Mouse (Mus musculus): Measurements from ENCODE around the gene Kremen2.
"Not testable (repeated sequence)": the region's sequence is repeated elsewhere in the genome, so short reads cannot be mapped to it uniquely, and the experiment has no call there.

Kremen2 gene

DNA sequence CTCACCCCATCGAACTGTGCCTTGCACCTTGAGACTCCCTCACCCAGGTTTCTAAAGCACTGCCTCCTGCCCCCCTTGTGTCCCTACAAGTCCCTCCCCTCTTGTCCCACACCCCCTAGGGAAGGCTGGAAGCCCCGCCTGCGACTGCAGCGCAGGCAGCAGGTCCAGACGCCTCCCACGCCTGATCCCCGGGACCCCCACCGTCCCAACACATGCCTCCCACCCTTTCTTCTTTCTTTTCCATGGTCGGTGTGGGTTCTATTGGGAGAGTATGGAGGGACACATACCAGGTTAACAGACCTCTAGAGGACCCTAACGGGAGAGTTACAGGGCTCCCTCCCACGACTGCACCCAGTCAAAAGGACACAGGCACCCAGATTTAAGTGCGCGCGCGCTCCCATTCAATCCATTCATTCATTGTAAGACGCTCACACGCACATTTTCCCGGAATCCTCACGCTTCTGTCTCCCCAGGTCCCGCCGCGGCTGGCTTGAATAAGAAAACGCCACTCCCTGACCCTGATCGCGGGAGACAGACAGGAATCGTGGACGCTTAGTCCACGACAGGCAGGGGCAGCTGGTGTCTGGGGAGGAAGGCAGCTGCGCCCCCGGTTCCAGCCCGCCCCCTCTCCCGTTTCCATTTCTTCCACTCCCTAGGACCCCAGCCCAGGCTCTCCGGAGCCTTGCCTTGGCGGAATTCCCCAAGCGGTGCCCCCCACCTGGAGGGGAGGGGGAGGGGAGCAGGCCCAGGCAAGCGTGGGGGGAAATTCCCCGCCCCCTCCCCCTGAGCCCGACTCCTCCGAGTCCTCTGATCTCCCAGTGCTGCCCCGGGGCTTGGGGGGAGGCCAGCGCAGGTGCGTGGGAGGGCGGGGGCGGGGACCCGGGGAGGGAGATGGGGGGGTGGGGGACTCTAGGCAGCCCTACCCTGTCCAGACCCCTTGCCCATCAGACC is at the start of gene Kremen2:
Gene Kremen2 (minus strand): TSS at position 533 of the 951 bp plus-strand sequence.
- DNase-seq (ENCODE audit: low read depth): no peak

DNA sequence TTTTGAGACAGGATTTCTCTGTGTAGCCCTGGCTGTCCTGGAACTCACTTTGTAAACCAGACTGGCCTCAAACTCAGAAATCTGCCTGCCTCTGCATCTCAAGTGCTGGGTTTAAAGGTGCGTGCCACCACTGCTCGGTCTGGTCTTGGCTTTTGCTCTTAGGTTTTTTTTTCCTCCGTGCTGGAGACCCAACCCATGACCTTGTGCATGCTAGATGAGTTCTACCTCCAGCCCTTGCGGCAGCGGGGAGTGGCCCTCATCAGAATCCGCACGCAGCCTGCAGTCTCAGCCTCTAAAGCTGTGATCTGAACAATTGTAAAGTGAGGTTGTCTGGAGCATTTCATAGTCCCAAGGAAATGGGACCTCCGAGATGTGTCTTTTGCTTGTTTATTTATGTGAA is 49.7 kb upstream of the Kremen2 start:
- no peak for DNase-seq (ENCODE audit: low read depth)

DNA sequence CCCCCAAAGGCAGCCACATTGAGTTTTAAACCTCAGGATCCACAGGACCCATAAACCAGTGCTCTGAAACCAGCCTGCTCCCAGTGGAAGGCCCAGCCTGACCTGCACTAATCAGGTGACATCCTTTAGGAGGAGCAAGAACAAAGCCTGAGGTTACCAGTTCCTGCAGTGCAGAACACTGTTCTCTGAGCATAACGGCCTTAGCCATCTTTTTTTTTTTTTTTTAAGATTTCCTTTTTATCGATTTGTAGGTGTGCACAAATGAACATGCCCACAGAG is 45.4 kb upstream of the Kremen2 start:
- no peak for DNase-seq (ENCODE audit: low read depth)

DNA sequence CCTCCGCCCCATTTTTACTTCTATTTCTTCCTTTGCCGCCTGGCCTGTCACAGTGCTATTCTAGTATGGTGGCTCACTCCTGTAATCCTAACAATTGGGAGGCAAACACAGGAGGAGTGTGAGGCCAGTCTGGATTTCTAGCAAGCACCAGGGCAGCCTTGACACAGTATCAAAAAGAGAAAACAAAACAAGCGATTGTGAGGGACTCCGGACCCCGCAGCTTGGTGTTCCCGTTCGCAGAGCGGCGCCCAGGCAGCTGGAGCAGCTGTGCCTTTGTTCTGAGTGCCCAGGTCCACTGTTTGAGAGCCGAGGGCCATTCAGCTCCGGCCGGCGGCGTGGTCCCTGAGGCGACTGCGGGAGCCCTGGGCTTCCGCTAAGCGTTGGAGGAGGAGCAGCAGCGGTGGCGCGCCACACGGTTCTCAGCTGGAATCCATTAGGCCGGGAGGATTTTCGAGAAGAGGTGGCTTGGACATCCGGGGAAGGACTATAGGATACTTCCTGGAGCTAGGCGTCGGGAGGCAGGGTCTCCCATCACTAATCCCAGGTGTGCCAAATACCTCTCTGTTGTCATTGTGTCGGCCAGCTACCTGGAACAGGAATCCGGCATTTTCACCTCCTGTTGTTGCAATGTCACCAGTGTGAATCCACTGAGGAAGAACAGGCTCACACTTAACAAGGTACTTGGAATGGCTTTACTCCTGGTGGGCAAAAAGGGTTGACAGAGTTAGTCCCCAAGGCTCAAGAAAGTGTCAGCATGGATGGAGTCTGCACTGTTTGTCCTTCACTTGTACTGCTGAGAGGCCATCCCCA is 44.8 kb upstream of the Kremen2 start, which contains the start of gene Srrm2:
Gene Srrm2 (plus strand): TSS at position 264 of the 810 bp plus-strand sequence.
- no peak for DNase-seq (ENCODE audit: low read depth)

DNA sequence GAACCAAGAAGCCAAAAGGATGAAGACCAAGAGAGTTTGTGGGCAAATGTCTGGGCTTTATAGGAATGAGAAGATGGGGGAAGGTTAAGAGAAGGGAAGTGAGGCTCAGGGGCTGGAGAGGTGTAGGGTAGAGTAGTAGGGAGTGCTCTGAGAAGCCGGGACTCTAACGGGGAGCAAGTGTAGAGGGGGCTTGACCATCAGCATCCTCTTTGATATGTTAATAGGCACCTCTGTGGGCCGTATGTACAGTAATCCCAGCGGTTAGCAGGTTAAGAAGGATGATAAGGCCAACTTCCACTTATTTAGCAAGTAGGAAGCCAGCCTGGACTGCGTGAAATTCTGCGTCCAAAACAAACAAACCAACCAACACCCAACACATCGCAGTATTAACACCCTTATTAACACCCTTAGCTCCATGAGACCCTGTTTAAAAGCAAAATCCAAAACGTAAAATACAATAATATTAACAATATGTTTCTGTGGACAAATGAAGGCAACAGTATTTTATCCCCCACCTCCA is 44.2 kb upstream of the Kremen2 start:
- DNase-seq (ENCODE audit: low read depth): no peak

DNA sequence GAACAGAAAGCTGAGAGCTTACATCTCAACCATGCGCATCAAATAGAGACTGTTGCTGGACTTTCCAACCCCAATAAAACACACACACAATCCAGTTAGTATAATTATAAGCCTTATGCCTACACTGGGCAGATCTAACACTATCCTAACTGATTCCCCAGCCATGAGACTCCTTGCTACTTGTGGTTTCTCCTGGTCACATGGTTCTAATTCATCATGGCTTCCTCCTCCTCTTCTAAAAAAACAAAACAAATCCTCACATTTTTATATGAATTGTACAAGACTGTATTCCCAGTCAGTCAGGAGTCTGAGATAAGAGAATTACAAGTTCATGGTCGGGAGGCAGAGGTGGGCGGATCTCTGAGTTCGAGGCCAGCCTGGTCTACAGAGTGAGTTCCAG is 43.3 kb upstream of the Kremen2 start:
- no peak for DNase-seq (ENCODE audit: low read depth)

DNA sequence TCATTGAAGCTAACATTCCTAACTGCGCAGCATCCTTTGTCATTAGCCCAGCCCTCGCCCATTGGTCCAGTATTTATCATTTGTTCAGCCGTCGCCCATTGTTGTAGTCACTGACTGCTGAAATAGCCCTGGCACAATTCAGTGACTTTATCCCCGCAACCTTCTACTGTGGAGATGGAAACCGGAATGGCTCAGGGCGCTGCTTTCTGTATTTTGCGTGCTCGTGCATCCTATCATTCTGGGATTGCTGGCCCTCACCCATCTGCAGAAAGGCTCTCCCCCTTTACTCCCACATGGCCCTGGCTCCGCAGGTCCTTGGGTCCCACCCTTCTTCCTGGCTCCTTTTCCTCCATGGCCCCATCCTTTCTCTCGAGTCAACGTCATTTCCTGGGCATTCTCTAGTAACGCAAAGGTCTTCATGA is 40.9 kb upstream of the Kremen2 start:
- DNase-seq (ENCODE audit: low read depth): no peak

DNA sequence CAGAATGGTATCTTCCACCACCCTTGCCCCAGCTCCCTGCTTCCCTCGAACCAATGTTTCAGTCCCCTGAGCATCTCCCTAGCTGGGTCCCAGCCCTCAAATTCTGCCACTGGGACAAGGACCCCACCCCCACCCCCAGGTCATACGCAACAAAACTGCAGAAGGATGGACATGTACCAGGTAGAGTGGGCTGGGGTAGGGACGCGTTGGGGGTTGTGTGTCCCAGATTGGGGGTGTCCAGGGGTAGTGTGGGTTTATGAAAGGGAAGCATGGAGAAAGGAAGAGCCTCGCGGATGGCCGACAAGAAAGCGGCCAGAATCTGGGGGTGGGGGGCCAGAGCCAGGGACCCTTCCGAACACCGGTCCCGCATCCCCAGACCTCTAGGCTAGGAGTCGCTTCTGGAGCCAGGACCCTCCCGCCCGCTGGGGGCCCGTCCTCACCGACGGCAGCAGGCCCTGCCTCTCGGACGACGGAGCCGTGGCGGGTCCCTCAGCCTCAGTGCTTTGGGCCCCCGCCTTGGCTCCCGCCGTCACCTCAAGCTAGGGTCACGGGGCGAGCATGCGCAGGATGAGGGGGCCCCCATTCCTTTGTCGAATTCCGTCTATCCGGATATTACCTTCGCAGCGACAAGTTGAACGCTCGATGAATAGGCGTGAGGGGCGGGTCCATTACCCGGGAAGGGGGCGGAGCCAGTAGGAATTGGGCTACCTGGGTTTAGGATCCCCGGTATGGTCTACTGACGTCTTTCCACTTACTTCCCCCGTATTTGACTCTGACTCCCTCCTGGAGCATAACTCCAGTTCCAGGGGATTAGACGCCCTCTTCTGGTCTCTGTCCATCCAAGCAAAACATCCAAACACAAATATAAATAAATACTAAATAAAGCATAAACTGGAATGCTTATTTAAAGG is 40.2 kb upstream of the Kremen2 start, which contains the start of gene Flywch2:
Gene Flywch2 (minus strand): TSS at position 521 of the 911 bp plus-strand sequence.
- peak; percentile 70 for DNase-seq (ENCODE audit: low read depth)

DNA sequence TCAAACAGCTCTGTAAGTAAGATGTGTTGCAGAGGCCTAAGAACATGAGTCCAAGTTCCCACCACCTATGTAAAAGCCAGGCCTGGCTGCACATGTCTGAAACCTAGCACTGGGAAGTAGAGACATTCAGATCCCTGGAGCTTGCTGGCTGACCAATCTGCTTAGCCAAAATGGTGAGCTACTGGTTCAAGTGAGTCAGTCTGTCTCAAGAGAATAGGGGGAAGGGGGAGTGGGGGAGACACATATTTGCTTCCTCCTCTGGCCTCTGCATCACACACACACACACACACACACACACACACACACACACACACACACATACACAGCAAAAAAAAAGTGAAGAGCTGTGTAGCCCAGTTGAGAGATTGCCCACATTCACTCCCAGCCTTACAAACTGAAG is 37.7 kb upstream of the Kremen2 start:
- DNase-seq (ENCODE audit: low read depth): no peak

DNA sequence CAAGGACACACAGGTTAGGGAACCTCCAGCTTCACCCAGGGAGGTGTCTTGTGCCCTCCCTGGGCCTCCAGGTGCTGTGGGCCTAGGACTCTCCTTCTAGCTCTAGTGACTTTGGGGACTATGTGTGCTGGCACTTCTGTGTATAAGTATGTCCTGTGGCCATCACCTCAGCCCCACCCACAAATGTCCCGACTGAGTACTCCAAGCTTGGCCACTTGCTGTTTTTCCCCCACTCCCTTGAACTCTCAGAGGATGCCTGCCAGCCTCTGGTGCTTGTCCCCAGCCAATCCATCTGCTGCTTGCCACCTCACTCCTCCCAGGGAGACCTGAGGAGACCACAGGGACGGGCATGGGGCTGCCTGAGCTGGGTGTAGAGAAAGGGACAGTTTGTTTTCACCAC is 32.8 kb upstream of the Kremen2 start:
- no peak for DNase-seq (ENCODE audit: low read depth)

DNA sequence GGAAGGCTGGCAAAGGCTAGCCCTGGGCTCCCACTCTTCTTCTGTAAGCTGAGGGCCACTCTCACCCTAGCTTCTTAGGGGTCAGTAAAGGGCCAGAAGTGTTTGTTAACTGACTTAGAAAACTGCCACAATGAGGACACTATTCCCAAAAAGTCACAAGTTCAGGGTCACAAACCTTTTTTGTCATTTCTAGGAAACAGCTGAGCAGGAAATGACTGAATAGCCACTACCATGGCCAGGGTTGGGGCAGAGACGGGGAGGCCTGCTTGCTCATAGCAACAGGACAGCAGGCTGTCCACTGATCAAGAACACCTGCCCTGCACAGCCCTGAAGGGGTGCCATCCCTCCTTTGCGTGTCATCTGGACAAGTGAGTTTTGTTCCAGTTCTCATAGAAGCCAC is 31.5 kb upstream of the Kremen2 start:
- no peak for DNase-seq (ENCODE audit: low read depth)

DNA sequence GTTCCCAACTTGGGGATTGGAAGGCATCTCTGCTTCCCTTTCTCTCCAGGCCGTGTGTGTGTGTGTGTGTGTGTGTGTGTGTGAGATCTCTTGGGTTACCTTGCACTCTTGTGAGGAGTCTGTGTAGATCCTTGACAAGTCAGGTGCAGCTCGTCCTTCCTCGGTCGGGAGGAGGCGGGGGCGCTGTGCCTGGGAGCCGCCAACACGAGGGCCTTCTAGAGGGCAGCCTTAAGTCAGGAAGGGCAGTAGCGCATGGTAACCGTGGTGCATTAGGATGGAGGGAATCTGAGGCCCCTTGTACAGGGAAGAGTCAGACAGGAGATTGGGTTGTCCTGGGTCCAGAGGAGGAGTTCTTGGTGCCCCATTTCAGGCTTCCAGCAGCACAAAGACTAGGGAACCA is 30.6 kb upstream of the Kremen2 start:
- no peak for DNase-seq (ENCODE audit: low read depth)

DNA sequence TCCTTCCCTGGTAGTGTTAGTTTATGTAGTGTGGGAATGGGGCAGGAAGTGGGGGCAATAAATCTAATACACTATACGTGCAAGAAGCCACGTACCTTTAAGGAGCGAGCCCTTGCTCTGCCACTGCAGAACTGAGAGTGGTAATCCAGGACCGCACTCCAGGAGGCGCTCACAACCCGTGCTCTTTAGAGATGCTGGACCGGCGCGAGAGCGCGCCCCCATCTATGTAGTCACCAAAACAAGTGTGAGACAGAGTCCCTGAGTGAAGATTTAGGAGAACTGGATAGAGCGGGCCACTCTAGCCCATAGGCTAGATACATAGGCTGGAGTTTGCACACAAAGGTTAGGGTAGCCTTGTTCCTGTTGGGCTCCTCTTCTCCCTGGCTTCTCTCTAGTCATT is 28.5 kb upstream of the Kremen2 start:
- peak; percentile 61 for DNase-seq (ENCODE audit: low read depth)

DNA sequence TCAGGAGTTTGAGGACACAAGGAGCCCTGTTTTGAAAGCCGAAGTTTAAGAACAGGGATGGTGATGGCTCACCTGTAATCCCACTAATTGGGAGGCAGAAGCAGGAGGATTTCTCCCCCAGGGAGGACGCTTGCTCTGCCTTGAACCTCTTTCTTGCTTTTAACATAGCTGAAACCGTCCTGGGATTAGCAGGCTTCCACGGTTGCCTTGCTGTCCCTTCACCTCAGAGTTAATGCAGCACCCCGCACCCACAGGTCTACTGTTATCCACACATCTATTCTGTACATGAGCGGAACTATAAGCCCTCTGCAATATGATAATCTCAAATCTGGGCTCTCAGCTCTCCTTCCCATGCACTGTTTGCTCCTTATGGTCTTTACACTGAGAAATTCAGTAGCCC is 28.0 kb upstream of the Kremen2 start:
- no peak for DNase-seq (ENCODE audit: low read depth)

DNA sequence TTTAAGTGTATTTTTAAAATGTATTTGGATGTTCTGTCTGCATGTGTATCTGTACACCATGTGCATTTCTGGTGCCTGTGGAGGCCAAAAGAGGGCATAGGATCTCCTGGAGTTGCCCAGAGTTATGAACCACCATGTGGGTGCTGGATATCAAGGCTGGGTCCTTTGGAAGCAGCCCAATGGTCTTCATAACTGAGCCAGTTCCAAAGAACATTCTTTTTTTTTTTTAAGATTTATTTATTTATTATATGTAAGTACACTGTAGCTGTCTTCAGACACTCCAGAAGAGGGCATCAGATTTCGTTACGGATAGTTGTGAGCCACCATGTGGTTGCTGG is 26.6 kb upstream of the Kremen2 start:
- DNase-seq (ENCODE audit: low read depth): not testable (repeated sequence)

DNA sequence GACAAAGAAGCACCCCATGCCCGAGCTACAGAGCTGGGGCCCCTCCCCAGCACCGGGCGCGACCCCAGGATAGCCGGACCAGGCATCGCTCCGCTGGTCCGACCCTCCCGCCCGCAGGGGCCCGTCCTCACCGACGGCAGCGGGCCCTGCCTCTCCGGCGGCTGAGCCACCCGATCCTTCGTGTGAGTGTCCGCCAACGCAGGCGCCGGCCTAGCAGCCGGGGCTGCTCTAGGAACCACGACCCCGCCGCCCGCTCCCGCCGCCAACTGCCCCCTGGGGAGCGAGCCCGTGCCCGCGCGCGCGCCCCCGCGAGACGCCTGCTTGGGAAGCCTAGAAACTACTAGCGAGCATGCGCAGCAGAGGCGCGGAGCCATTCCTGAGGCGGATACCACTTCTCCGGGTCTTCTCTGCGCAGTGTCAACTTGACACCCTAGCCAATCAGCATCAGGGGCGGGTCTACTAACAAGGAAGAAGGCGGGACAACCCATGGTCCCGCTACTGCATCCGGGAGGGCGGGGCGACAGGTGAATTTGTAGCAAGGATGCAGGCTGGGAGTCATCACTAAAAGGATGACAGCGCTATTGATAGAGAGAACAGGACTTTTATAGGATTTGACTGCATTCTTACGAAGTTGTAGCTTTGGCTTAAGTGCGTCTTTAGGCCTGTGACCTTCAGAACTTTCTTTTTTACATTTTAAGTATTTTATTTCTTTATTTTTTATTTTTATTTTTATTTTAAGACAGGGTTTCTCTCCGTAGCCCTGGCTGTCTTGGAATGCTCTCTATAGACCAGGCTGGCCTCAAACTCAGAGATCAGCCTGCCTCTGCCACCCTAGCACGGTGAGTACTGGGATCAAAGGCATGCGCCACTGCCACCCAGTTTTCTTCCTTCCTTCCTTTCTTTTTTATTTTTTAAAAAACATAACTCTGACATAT is 25.9 kb upstream of the Kremen2 start, which contains the start of gene Flywch1:
Gene Flywch1 (minus strand): TSS at position 319 of the 935 bp plus-strand sequence.
- peak; percentile 92 for DNase-seq (ENCODE audit: low read depth)

DNA sequence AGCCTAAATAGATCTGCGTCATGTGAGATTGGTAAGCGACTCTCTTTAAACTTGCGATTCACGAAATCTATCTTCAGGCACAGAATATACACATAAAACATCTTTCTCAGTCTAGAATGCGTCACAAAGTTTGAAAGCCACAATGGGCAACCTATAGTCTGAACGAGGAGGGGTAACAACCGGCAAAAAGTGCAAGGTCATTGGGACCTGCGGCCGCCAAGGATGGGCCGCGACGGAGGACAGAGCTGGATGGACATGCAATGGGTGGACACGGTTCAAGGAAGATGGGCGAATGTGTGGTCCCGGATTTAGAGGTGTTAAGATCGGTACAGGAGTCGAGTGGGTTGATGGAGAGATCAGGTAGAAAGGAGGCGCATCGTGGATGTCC is 25.3 kb upstream of the Kremen2 start:
- DNase-seq (ENCODE audit: low read depth): no peak

DNA sequence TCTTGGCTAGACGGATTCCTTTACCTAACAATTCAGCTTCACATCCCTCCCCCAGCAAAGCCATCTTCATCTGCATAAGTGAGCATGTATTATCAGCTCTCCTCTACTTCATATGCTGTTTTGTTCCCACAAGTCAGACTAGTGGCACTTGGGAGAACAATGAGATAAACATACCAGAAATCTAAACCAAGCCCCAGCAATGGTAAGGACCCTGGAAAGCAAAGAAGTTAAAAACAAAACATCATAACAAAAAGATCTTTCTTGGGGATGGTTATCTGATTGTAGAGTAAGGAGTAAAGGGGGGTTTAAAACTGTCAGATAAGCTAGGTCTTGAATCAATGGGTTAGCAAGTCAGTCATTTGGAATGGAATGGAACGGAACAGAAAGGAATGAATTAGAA is 24.9 kb upstream of the Kremen2 start:
- DNase-seq (ENCODE audit: low read depth): no peak

DNA sequence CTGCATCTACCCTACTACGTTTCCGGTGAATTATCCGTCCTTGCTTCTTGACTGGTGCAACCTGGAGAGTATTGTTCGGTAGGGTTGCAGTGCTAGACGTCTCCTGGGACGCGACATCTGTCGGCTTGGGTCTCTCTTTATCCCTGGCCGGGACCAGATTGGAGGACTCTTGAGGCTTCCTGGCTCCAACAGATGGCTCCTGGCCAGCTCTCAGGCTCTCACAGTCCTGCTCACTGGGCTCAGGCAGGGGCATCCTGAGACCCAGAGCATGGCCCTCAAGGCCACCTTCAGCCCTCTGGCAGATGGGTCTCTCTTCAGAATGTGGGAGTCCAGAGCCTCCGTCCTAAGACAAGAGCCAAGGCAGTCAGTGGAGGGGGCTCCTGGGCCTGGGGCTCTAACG is 17.3 kb upstream of the Kremen2 start:
- DNase-seq (ENCODE audit: low read depth): no peak

DNA sequence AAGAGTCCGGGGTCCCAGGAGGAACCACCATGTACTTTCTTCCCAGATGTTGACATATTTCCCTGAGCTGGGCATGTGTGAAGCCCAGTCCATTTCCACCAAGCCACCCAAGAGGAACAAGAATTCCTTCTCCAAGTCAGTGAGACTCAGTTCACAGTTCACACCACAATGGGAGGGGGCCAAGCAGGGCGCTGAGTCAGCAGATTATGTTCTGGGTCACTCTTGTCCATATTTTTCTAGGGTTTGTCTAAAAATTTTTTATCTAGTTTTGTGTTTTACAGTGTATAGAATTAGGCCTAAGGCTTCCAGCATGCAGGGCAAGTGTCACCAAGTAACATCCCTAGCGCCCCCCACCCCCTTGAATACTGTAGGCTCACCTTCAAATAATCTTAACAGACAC is 15.5 kb upstream of the Kremen2 start:
- DNase-seq (ENCODE audit: low read depth): no peak

DNA sequence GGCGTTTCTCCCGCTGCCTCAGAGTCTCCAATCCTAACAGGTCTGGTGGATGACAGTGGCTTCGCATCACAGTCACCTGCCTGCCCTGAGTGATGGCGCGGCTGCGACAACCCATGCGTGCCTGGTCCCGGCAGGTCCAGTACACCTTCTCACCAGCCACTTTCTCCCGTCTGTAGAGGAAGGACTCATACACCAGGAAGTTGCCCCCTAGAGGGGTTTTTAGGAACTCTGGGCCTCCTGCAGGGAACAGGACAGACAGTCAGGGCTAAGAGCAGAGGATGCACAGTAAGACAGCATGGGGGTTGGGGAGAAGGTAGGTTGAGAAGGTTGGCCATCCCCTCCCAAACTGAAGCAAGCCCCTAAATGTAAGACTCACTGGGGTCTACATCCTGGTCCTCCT is 14.6 kb upstream of the Kremen2 start:
- no peak for DNase-seq (ENCODE audit: low read depth)
